Mouse (Mus musculus): ENCODE measurements around the gene Wnt9a.
"Not testable (repeated sequence)": the region's sequence is repeated elsewhere in the genome, so short reads cannot be mapped to it uniquely, and the experiment has no call there.

Wnt9a gene

DNA sequence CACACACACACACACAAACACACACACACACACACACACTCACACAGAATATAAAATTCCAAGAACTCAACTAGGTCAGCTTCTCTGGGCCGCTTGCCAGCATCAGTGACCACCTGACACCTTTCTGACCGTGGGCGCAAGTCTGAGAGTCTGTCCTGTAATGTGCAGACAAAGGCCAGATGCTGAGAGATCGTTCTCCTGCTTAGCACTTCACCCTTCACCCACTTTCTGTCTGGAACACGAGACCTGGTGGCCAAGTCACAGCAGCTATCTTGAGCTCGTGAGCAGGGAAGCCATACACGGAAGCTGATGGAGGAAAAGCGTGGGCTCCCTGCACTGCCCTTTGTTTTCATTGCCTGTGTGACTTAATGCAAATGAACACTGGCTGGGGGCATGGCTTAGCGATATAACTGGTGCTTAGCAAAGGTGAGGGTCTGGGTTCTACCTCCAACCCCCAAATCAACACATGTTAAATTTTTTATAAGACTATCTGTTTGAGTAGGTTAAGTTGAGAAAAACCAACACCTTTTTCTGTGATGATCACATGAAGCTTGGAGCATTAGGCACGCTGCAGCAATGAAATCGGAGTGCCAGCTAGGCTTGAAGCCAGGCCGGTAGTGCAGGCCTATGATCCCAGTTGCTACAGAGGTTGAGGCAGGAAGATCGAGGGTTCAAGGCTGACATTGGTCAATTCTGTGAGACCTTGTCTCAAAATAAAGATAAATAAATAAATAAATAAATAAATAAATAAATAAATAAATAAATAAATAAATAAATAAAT is 31.4 kb downstream of the Wnt9a start:
- DNase-seq = peak; percentile 59 to 68

DNA sequence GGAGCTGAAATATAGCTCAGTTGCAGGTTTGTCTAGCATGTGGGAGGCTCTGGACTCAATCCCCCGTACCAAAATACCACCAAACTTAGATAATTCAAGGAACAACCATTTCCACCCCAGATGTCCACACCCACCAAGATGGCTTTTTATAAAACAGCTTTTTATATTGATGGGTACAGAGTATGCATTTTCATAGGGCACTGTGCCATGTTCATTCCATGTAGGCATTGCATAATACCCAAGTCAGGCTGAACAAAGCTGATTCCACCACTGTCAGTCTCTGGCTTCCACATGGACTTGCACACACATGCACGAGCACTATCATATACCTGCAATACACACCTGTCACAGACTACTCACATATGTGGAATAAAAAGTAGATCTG is 32.0 kb downstream of the Wnt9a start:
- no peak for DNase-seq

DNA sequence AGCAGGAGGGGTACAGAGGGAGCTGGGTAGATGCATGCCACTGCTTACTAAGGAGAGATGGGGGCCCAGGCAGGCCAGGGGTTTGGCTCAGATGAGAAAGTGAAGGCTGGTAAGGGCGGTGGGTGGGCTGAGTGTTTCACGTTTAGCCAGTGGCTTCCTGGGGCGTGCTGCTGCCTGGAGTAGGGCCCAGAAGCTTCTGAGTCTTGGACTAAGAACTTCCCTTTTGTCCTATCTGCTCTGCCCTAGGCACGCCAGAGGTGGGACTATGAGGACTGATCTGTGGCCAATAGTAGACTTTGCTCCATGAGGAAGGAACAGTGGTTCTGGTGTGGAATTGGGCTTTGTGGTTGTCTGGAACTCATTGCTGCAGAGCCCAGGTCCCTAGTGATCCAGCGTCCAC is 36.2 kb downstream of the Wnt9a start:
- DNase-seq = no peak

DNA sequence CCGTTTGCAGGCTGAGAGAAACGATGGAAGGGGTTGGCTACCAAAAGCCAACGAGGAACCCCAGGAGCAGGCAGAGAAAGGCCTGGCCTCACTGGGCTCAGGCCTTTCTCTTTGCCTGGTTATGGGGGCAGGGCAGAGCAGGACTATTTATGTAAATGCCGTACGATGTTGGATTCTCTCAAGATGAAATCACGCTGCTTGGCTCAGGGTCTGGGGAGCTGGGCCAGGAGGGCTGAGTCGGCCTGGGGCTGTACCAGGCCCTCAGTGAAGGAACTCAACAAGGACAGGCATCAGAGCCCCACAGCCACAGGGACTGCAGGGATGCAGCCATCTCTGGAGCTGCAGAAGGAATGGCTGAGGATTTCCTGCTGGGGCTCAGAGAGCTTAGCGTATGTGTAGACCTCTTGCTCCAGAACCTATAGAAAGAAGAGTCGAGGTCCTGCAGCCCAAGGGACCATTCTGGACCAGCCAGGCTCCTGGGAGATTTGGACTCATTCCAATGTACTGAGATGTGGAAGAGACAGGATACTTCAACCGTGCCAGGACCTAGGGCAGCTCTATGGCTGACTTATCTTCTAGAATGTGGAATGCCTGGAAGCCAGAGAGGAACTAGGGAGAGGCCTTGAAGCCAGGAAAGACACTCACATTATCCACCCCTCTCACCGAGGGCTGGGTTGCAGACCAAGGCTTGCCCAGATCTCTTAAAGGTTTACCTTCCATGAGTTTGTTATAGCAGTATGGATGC is 39.6 kb downstream of the Wnt9a start:
- peak in 1 of 2 experiments; percentile 32 for DNase-seq

DNA sequence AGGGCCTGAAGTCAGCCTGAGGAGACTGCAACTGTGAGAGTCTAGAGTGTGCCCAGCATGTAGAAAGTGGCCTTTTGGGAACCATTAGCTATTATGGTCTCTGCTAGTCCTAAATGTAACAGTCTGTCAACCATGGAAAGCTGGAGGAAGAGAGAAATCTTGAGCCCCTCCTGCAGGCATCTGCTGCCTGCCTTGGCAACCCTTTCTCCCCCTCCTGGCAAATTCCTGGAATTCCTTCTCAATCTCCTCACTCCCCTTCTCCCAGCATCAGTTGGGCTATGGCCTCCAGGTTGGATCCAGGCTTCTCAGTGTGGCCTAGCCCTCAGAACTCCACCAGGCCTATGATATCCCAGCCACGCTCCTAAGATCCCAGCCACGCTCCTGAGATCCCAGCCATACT is 43.6 kb downstream of the Wnt9a start:
- DNase-seq = no peak

DNA sequence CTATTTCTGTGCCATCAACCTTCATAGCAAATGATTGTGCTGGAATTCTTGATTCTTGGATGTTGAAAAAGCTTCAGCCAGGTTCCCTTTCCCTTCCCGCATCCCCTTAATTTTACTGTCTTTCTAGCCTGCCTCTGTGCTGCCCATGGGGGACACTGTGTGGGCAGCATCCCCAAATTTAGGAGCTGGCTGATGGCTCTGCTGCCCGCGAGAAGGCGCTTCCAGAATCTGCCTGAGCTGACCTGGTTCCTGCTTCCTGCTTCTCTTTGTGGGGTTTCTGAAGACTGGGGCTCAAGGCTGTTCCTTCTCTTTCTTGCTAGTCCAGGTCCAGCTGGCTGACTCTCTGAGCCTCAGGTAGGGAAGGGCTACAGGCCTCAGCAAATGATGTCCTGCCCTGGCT is 48.1 kb downstream of the Wnt9a start:
- no peak for DNase-seq

DNA sequence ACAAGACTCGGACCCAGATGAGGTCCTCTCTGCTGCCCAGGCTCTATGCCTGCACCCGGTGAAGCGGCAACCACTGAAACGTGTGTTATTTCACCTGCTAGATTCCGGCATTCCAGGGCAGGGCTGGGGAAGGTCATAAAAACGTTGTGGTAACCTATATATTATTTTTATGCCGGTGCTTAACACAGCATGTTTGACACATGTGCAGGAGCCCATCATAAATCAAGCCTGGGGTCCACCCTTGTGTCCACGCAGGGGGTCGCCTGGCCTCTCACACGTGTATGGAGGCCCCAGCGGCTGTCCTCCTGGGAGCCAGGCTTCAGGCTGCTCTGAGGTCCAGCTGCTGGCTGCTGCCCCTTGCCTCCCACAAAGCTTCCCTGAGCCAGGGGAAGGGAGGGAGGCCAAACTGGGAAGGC is 50.2 kb downstream of the Wnt9a start:
- no peak for DNase-seq

DNA sequence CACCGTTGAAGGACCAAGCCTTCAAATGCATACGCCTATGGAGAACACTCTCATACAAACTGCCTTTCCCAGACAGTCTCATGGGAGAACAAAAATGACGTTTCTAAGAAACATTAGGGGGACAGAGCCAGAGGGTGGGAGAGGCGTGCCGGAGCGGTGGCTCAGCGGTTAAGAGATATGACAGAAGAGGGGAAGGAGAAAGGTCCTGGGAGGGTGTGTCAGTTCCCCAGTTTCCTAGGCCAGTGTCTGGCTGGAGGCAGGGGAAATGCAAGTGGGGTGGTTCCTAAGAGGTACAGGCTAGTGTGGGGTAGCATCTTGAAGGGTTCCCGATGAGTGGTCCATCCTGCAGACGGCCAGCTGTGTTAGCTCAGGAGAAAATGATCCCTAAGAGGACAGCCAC is 54.6 kb downstream of the Wnt9a start:
- no peak for DNase-seq

DNA sequence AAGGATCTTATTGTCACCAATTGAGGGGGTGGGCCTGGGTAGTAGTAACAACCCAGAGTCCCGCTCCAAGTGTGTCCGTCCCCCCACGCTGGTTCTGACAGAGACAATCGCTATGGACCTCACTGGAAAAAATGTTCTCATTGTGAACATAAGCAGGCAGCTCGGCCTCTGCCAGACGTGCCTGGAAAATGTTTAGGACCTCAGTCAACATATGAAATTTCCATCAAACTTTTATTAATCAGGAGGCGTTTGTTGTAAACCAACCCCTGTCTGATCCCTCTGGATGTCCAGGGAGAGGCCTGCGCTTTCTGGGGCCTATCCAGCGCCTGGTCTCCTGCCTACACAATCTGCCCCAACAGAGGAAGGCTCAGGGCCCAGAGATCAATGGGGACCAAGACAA is 57.3 kb downstream of the Wnt9a start:
- DNase-seq = no peak

DNA sequence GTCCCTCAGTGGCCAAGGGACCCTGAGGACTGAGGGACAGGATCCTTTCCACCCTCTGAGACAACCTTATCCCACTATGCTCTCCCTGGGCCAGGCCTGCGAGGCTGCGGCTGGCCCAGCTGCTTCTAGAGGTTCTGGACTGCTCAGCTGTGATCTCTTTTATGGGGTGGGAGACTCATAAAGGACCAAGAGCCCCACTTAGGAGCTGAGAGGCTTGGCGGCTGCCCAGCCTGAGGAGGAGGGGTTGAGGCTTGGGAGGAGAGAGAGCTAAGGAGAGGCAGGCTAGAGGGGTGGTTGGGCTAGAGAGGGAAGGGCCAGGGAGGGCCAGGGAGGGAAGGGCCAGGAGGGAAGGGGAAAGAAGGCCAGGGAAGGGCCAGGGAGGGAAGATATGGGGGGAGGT is 57.7 kb downstream of the Wnt9a start:
- no peak for DNase-seq

DNA sequence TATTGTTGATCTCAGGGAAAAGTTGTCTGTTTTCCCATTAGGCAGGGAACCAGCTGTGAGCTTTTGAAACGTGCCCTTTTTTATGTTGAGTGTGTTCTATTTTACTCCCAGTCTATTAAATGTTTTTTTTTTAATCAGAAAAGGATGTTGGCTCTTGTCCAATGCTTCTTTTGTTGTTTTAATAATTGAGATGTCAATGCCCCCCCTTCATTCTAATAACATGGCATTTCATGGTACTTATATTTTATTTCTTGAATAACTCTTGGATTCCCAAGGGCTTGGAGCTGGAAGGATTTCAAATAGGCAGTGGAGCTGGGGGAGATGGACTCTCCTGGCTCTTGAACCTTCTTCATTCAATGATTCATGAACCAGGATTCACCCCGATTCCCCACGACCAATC is 59.3 kb downstream of the Wnt9a start:
- DNase-seq = no peak

DNA sequence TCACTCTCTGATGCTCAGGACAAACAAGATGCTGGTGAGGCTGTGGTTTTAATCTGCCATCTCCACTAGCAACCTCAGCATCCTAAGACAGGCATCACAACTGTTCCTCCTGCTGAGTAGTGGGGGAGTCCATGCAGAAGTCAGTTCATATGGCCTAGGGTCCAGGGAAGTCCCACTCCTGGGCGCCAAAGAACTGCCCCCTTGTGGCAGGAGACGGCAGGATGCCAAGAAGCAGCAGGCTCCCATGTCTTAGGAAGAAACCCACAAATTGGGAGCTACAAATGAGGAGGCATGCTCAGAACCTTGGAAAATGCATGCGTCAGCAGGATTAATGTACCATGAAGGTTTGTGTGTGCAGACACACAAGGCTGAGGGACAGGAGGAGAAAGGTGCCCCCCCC is 59.9 kb downstream of the Wnt9a start:
- DNase-seq = peak; percentile 30 to 43

DNA sequence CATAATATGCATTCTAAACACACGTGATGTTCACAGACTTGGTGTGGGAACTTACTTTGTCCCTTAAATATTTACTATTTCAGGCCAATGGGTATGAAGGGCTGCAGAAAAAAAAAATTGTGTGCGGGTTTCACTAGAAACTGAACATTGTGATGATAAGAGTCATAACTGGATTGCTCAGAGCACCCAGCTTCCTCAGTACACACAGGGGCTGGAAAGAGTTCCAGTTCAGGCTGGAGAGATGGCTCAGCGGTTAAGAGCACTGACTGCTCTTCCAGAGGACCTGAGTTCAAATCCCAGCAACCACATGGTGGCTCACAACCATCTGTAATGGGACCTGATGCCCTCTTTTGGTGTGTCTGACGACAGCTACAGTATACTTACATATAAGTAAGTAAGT is 61.2 kb downstream of the Wnt9a start:
- DNase-seq = not testable (repeated sequence)

DNA sequence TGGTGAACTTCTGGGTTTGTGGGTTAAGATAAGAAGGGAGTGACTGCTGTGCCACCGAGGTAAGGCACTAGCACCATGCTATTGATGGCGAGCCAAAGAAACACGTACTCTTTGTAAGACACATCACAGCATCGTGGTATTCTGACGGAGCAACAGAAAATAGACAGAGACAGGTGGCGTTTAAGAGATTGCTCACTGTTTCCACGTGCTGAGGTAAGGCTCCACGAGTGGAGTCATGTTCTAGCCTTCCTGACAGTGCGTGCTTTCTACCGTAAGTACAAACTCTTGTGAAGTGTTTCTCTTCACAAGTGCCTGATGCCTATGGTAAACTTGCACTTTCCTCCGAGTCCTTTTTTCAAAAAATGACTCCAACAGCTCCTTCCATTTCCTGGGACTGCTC is 63.1 kb downstream of the Wnt9a start:
- DNase-seq = no peak

DNA sequence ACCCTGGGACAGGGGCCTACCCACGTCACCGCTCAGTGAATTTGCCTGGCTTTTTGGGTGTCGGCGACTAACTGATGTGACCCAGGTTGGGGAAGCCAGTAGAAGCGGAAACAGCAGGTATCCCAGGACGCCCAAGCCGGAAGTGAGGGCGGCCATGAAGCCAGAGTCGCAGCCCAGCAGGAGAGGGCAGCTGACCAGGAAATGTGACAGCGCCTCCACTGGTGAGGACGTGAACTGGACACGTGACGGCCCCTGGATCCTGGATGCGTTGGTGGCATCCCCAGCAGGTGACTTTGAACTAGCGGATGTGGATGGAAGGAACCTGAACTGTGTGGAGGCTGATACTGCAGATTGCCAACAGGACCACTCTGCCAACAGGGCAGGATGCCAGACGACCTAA is 68.7 kb downstream of the Wnt9a start, which contains the start of gene Prss38:
Prss38 (minus strand) TSS at position 183 of the 400 bp plus-strand sequence.
- peak; percentile 44 to 51 for DNase-seq

DNA sequence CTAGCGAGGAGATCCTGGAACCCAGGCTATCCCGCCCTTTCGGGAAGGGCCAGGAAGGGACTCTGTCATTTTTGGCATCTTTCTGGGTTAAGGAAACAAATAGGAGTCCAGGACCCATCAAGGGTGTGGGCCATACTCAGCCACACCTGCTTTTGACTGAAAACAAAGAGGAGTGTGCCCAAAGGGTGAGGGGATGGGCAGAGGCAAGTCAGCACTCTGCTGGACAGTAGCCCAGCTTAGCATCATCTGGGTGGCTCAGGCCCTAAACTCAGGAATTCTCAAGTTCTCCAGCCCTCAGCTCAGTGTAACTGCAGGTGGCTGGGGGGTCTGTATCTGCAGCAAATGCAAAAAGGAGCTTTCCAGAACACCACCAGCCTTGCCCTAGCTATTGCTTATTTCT is 71.3 kb downstream of the Wnt9a start:
- no peak for DNase-seq

DNA sequence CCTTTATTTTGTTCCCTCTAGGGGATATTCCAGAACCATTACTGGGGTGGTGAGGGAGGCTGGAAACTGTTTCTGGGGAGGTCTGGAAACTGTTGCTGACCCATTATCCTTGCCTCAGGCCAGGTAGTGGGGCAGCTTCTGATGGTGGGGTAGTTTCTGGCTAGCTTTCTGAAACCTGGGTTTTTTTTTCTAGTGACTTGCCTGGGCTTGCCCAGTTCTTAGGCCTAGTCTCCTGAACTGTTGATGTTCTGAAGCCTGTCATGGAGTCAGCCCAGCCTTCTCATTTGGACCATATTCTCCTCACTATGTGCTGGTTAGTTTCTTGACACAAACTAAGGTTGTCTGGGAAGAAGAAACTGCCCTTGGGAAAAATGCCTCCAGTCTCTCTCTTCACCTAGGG is 72.8 kb downstream of the Wnt9a start:
- no peak for DNase-seq
